Mouse (Mus musculus) gastrocnemius, postnatal 36 days (tissue): ENCODE results near the gene Ldah. TPM values are rescaled to one million over a fixed set of nuclear protein-coding genes. Genes with fewer than 3 reads are reported as not detected.
"Not testable (repeated sequence)": the region's sequence is repeated elsewhere in the genome, so short reads cannot be mapped to it uniquely, and the experiment has no call there.

ENCODE experiments used
- DNase-seq, 2 experiments: peaks; one replicate each; pipeline ENCODE4 v3.0.0; 2022
- intact Hi-C: fragments of 180-260 bp; cut with DNase I; formaldehyde crosslinking; loops from one replicate; pipeline ENCODE4 v1.15.1; 2025
- long read RNA-seq, 2 experiments: library from polyadenylated mRNA; stranded (forward); transcript quantifications; one replicate each; pipeline ENCODE4 v2.0.0; 2021
- total RNA-seq, 2 experiments: library from RNA; stranded (reverse); gene quantifications; 2 replicates each; pipeline ENCODE4 v1.2.3; 2021

Ldah gene
- total RNA-seq, result 1 to 10 TPM; 8.0 to 9.8 TPM
- long read RNA-seq, experiment 1, partial matches to known transcripts, result 0 of 6 reads
- long read RNA-seq, experiment 1, other reads (novel, unspliced or antisense), result 4 of 6 reads
- long read RNA-seq, experiment 2, partial matches to known transcripts, result 0 of 8 reads
- long read RNA-seq, experiment 2, other reads (novel, unspliced or antisense), result 8 of 8 reads

DNA sequence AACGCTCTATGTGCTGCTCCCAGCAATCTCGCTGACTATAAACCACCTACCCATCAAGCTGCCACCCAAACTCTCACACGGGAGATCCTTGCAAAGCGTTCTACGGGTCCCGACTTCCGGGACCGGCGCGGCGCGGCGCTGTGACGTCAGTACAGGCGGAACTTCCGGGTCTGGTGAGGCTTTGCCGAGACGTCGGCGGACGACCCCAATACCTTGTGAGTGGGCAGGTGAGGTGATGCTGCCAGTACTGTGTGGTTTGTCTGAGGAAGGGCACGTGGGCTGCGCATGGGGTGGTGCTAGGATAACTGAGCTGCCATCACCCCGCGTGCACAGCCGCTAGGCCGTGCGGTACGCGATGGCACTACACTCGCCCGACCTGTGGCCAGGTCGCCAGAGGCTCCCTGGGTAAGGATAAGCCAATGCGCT, at the start of gene Ldah:
Ldah (plus strand) TSS at position 130 of the 426 bp plus-strand sequence.
- DNase-seq, result peak; percentile 64 to 82
- intact Hi-C loops, result no loop called here

GRCm38 (mm10) chr12:8167743-8168142, 40.2 kb upstream of the Ldah start:
- intact Hi-C loops, result no loop called here
- no peak for DNase-seq

DNA sequence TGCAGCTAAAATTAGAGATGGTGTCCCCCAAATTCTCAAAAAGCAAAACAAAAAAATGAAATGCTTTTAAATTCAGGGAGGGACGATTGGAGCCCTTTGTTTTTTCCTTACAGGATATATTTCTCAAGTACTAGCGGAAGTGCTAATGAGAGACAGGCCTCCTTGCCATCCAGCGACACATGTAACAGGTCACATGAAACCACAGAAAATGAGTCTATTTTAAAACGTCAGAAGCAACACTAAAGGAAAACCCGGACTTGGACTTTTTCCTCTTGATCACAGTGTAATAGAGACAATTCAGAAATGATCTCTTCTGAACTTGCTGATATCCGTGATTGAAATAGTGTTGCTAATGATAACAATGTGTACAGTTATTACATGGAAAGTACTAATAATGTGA, 27.0 kb upstream of the Ldah start:
- no peak for DNase-seq
- intact Hi-C loops, result no loop called here

- no peak for DNase-seq
- intact Hi-C loops, result no loop called here
These were observed 26.2 kb upstream of the Ldah start for GRCm38 (mm10) chr12:8181744-8182143.

- no peak for DNase-seq
- intact Hi-C loops, result no loop called here
These were observed 23.4 kb upstream of the Ldah start for GRCm38 (mm10) chr12:8184518-8184917.

GRCm38 (mm10) chr12:8188161-8188560, 19.7 kb upstream of the Ldah start:
- no peak for DNase-seq
- intact Hi-C loops, result no loop called here

- DNase-seq, intact Hi-C loops: not testable (repeated sequence)
These were observed 18.9 kb upstream of the Ldah start for GRCm38 (mm10) chr12:8188796-8189535.

DNA sequence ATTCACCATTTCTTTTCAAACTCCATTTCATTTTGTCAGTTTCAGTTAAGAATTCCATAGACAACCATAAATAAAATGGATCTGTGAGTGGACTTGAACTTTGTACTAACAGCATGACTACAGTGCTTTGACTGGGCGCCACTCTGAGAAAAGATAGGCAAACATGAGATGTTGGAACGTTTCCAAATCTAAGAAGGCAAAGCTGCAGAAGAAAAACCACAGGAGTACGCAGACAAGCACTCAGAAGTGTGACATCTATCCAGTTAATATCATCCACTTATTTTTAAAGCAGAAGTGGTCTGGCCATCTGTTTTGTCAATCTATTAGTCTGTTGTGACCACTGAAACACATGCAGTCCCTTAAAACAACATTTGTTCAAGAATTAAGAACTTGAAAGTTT, 18.2 kb upstream of the Ldah start:
- intact Hi-C loops, result no loop called here
- no peak for DNase-seq

GRCm38 (mm10) chr12:8205721-8206120, 2.2 kb upstream of the Ldah start:
- intact Hi-C loops, result no loop called here
- DNase-seq, result no peak

- intact Hi-C loops, result no loop called here
- DNase-seq, result no peak
These were observed 329 bp upstream of the Ldah start for GRCm38 (mm10) chr12:8207578-8207977.

- intact Hi-C loops, result loop anchor here (10.0 kb wide), 1 partner anchor 288 kb away; the partner anchor contains the start of gene Rhob
- no peak for DNase-seq
These were observed 8.7 kb downstream of the Ldah start for GRCm38 (mm10) chr12:8216392-8217280.

DNA sequence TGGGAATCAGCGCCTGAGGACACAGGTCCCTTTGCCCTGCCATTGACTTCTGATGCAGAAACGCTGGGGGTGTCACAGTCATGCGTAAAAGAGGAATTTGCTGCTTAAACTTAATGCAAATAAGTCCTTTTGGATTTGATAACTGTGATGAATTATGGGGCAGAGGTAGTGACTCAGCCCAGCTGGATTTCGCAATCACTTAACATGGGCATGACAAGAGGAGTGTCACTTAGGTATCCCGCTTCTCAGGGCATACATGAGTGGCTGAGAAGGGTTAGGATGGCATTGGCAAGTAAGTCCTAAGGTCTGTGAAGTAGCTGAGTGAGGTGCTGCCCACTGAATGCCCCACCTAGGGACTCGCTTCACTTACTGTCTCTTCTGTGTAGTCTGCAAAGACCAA, 15.1 kb downstream of the Ldah start:
- DNase-seq, result no peak
- intact Hi-C loops, result no loop called here

DNA sequence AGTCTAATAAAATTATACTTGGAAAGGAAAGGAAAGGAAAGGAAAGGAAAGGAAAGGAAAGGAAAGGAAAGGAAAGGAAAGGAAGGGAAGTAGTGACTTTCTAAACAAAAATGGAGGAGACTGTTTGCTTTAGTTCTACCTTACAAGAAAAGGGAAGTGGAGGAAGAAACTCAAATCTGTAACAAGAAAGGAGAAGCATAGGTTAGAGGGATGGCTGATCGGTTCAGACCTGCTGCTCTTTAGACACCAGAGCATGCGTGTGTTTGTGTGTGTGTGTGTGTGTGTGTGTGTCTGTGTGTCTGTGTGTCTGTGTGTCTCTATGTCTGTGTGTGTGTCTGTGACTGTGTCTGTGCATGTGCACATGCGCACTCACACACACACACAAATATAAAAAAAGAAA, 23.2 kb downstream of the Ldah start:
- intact Hi-C loops, result loop anchor here (5.0 kb wide), 1 partner anchor 174 kb away; no protein-coding TSS in a partner anchor
- DNase-seq, result no peak

DNA sequence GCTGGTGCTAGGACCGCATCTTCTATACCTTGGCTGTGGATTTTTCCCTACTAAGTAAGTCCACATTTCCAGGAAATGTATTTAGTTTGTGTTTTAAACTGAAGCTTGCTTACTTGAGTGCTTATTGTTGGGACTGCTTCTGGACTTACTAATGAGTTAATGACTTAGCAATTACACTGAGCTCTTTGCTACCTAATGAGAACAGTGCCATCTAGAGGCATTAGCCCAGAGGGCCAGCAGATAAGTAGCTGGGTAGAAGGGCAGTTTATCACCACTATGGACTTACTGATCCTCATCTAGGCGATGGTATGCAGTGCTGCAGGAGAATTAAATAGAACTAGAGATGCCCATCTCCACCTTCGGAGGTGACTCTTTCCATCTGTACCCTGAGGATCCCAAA, 24.8 kb downstream of the Ldah start:
- no peak for DNase-seq
- intact Hi-C loops, result loop anchor here (5.0 kb wide), 1 partner anchor 175 kb away; no protein-coding TSS in a partner anchor

- intact Hi-C loops, result no loop called here
- DNase-seq, result no peak
These were observed 34.3 kb downstream of the Ldah start for GRCm38 (mm10) chr12:8242181-8242580.

DNA sequence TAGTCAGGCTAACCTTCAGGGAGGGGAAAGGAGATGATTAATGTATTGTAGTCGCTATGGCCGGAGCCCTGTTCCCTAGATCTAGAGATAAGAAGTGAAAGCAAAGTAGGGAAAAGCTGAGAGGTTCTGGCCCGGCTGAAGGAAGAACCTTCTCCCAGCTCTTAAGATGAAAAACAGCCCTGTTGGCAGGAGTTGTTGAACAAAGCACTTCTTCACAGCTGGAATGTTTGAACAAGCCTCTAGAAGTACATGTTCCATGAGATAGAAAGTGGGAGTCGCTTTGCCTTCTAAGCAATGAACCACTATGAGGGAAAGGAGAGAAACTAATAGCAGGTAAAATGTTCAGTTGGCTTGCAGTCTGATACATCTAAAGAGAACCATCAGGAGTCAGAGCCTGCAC, 36.8 kb downstream of the Ldah start:
- DNase-seq, result no peak
- intact Hi-C loops, result no loop called here

- no peak for DNase-seq
- intact Hi-C loops, result no loop called here
These were observed 52.4 kb downstream of the Ldah start for GRCm38 (mm10) chr12:8260297-8260696.

DNA sequence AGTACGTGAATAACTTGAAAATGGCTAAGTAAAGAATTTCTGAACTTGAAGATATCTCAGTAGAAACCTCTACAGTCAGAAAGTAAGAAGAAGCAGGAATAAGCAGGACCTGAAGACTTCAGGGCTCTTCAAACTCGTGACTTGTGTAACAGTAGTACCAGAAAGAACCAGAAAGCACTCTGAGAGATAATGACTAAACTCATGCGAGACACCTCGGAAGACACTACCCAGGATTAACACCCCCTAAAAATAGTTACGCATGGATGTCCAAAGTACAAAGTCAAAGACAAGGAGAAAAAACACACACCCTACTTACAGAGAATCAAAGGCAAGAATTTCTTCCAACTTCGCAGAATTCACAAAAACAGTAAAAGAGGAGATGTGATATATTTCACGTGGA, 58.4 kb downstream of the Ldah start:
- intact Hi-C loops, result no loop called here
- no peak for DNase-seq

DNA sequence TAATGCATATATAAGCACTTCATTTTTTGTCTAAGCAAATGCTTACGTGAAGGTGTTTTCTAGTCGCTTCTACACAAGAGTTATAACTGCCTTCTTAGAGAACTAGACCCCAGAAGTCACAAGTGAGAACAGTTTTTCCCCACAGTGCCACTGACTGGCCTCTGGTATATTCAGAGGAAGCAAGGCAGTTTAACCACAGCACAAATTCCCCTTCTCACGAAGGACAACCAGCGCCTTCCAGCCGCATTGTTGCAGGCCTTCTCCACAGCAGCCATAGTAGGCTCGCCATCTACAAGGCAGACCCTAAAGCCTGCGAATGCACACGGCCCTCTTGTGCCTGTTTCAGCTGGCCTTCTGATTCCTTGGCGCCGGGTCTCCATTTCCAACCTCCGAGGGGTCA, 61.7 kb downstream of the Ldah start:
- no peak for DNase-seq
- intact Hi-C loops, result no loop called here

GRCm38 (mm10) chr12:8271405-8271804, 63.5 kb downstream of the Ldah start:
- no peak for DNase-seq
- intact Hi-C loops, result no loop called here

DNA sequence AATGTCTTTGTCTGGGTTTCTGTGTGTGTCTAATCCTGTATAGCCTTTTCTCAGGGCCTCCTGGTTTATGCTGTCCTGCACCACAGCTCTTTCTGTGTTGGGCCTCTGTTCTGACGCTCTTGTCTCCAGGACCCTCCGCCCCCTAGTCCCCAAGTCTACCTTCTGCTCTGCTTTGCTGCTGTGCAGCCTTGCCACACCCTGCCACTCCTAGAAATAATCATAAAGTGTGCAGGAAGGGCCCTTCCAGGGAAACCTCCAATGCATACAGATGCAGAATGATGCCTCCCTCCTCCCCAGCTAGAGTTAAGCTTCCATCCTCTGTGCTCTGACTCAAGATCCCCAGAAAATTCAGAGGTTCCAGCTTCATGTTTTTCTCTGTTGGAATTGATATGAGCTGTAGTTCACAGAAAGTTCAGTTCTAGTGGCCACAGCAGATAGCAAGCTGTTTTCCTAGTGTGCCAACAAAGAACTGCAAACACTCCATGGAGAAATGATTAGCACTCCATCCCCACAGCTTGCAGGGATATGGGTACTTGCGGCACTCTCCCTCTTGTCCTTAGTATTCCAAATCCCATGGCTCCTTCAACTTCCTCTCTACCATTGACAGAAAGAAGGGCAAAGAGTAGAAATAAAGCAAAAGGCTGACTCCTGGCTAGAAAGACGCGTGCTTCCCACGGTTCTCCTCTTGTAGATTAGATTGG, 65.7 kb downstream of the Ldah start:
- intact Hi-C loops, result no loop called here
- DNase-seq, result no peak
